11 mouse cellular contexts compared by ENCODE assay signal in the genomic region with DNA sequence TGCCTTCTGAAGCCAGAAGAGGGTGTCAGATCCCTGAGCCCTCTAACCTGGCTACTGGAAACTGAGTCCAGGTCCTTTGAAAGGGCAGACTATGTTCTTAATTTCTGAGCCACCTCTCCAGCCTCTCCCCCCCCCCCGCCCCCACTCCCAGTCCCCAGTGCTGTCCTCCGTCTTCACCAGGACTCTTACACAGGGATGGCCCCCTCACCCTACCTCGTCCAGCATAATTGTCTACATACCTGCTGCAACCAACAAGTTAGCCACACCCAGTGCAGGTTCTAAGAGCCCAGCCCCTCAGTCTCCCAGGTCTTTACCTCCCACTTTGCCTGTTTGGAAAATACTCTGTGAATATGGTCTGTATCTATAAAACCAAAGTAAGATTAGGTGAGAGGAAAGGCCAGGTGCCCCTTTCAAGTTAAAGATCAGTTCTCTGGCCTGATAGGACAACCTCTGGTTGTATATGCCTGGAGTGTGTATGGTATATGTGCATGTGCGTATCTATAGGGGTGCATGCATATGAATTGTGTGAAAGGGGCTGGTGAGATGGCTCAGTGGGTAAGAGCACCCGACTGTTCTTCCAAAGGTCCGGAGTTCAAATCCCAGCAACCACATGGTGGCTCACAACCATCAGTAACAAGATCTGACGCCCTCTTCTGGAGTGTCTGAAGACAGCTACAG. TPM values are rescaled to one million over a fixed set of nuclear protein-coding genes. Genes with fewer than 3 reads are reported as not detected.
DNase-seq lines count a peak whose midpoint lies in the region; ATAC-seq and TF ChIP-seq lines count a peak whose summit lies in the region.
"Had no signal": no experiment of that assay in that cellular context is flagged by ENCODE, and none has a peak within 500 bp of the region (broad histone marks: within the 10 kb centered on the region; RNA-seq: fewer than 3 reads in every experiment).

No protein-coding gene starts in this region.

- no peaks in the 10 kb centered on the region for H3K27me3 ChIP-seq in heart, embryonic 10.5 days (ENCODE audit: insufficient read depth, poor library complexity, severe bottlenecking)
- no peaks in the 10 kb centered on the region for H3K27me3 ChIP-seq in lung, embryonic 14.5 days (ENCODE audit: insufficient read depth, low read length)
- peaks cover 6% of the 10 kb centered on the region for H3K27me3 ChIP-seq in embryonic facial prominence, embryonic 10.5 days (replicated peaks; ENCODE audit: low read depth, poor library complexity, severe bottlenecking)
- no peaks in the 10 kb centered on the region for H3K27me3 ChIP-seq in stomach, embryonic 16.5 days (ENCODE audit: control insufficient read depth, insufficient read depth, low read length)

- 70% methylated on average over 7 of the region's 7 CpGs for WGBS in heart, embryonic 10.5 days
- 61% methylated on average over 7 of the region's 7 CpGs for WGBS in lung, embryonic 14.5 days
- 75% methylated on average over 7 of the region's 7 CpGs for WGBS in embryonic facial prominence, embryonic 10.5 days
- 69% methylated on average over 7 of the region's 7 CpGs for WGBS in stomach, embryonic 16.5 days

- ATAC-seq in lung, embryonic 14.5 days (ENCODE audit: insufficient read depth): no peak
- no peak for ATAC-seq in stomach, embryonic 16.5 days (ENCODE audit: insufficient read depth, low FRiP score)

- H3K9ac ChIP-seq in lung, embryonic 14.5 days: no peak overlapping the region
- no peak overlapping the region for H3K9ac ChIP-seq in stomach, embryonic 16.5 days (ENCODE audit: low read length)

- intact Hi-C loops in left cerebral cortex, postnatal 25 days (cut with DNase I): no loop called here

- H3K4me1 ChIP-seq in heart, embryonic 10.5 days: peaks cover 39% of the 10 kb centered on the region
- peaks cover 5% of the 10 kb centered on the region; the same call in 1 of the 2 replicates for H3K4me1 ChIP-seq in lung, embryonic 14.5 days (ENCODE audit: insufficient read depth)
- H3K4me1 ChIP-seq in embryonic facial prominence, embryonic 10.5 days: peaks cover 54% of the 10 kb centered on the region
- peaks cover 6% of the 10 kb centered on the region; the same call in 1 of the 2 replicates for H3K4me1 ChIP-seq in stomach, embryonic 16.5 days (ENCODE audit: control insufficient read depth, insufficient read depth, low read length)

- H3K36me3 ChIP-seq in heart, embryonic 10.5 days: no peaks in the 10 kb centered on the region
- no peaks in the 10 kb centered on the region for H3K36me3 ChIP-seq in lung, embryonic 14.5 days (ENCODE audit: insufficient read depth)
- no peaks in the 10 kb centered on the region for H3K36me3 ChIP-seq in embryonic facial prominence, embryonic 10.5 days (replicated peaks)
- no peaks in the 10 kb centered on the region for H3K36me3 ChIP-seq in stomach, embryonic 16.5 days (ENCODE audit: control insufficient read depth, insufficient read depth, low read length)

- DNase-seq in heart, embryonic 10.5 days (ENCODE audit: low spot score): no peak
- no peak for DNase-seq in heart, adult 9 months (ENCODE audit: low spot score in 2 of 2)
- no peak for DNase-seq in lung, embryonic 14.5 days
- DNase-seq in lung, adult 18-20 months: no peak
- no peak for DNase-seq in embryonic facial prominence, embryonic 10.5 days (ENCODE audit: low spot score)
- no peak for DNase-seq in left cerebral cortex, postnatal 25 days (ENCODE audit: low spot score in 2 of 2)
- DNase-seq: adrenal gland, postnatal 10 days; cerebellum, postnatal 14 days; gastrocnemius, postnatal 25 days; right cerebral cortex, postnatal 14 days had no signal

- H3K9me3 ChIP-seq in heart, embryonic 10.5 days: no peaks in the 10 kb centered on the region
- no peaks in the 10 kb centered on the region for H3K9me3 ChIP-seq in lung, embryonic 14.5 days (ENCODE audit: low read depth, low read length)
- no peaks in the 10 kb centered on the region for H3K9me3 ChIP-seq in embryonic facial prominence, embryonic 10.5 days
- H3K9me3 ChIP-seq in stomach, embryonic 16.5 days (replicated peaks; ENCODE audit: control insufficient read depth, low read length): no peaks in the 10 kb centered on the region

- no peak for TF ChIP-seq CTCF in lung, embryonic 14.5 days (IDR thresholded peaks at IDR 0.05; ENCODE audit: low read depth)

- H3K27ac ChIP-seq in heart, embryonic 10.5 days: no peak overlapping the region
- H3K27ac ChIP-seq in lung, embryonic 14.5 days (ENCODE audit: low read depth): no peak overlapping the region
- peak overlapping the region; percentile 95; the same call in 1 of the 2 replicates for H3K27ac ChIP-seq in embryonic facial prominence, embryonic 10.5 days (replicated peaks)
- no peak overlapping the region for H3K27ac ChIP-seq in stomach, embryonic 16.5 days (ENCODE audit: low read length)

- 0 out of 2 replicates have a peak overlapping the region, but pooled peaks have one; percentile 70 for H3K4me3 ChIP-seq in heart, embryonic 10.5 days
- H3K4me3 ChIP-seq in lung, embryonic 14.5 days (ENCODE audit: low read depth, low read length): no peak overlapping the region
- peak overlapping the region; percentile 67; the same call in 1 of the 2 replicates for H3K4me3 ChIP-seq in embryonic facial prominence, embryonic 10.5 days
- no peak overlapping the region for H3K4me3 ChIP-seq in stomach, embryonic 16.5 days (replicated peaks; ENCODE audit: low read length)

- peak overlapping the region; percentile 81 for H3K4me2 ChIP-seq in lung, embryonic 14.5 days
- H3K4me2 ChIP-seq in stomach, embryonic 16.5 days (ENCODE audit: low read depth, low read length): 0 out of 2 replicates have a peak overlapping the region, but pooled peaks have one; percentile 34

RNA-seq across cellular contexts. Expression of gene Ier2, which starts 21.9 kb away (rescaled TPM):
- polyA plus RNA-seq in heart, embryonic 10.5 days (2016; fragmentation: Nextera tagmentation; extraction: Ambion mirVana): 71.6 and 103 TPM in 2 replicates
- 81.7 and 83.8 TPM in 2 replicates for polyA plus RNA-seq in lung, embryonic 14.5 days (2014; fragmentation: Nextera tagmentation; extraction: Ambion mirVana)
- polyA plus RNA-seq in embryonic facial prominence, embryonic 10.5 days (2016; fragmentation: Nextera tagmentation; extraction: Ambion mirVana): 140 and 148 TPM in 2 replicates
- polyA plus RNA-seq in stomach, embryonic 16.5 days (2015; fragmentation: Nextera tagmentation; extraction: Ambion mirVana): 62.4 and 69.5 TPM in 2 replicates
- total RNA-seq in left cerebral cortex, postnatal 25 days (2021): 10 to 100 TPM; 10.5 to 18.3 TPM

RNA-seq across cellular contexts. Expression of gene Trmt1, which starts 45.4 kb away (rescaled TPM):
- polyA plus RNA-seq in heart, embryonic 10.5 days (2016; fragmentation: Nextera tagmentation; extraction: Ambion mirVana): 59.8 and 64.6 TPM in 2 replicates
- 66.1 and 68.6 TPM in 2 replicates for polyA plus RNA-seq in lung, embryonic 14.5 days (2014; fragmentation: Nextera tagmentation; extraction: Ambion mirVana)
- 69.1 and 71.2 TPM in 2 replicates for polyA plus RNA-seq in embryonic facial prominence, embryonic 10.5 days (2016; fragmentation: Nextera tagmentation; extraction: Ambion mirVana)
- polyA plus RNA-seq in stomach, embryonic 16.5 days (2015; fragmentation: Nextera tagmentation; extraction: Ambion mirVana): 53.7 and 54.1 TPM in 2 replicates
- total RNA-seq in left cerebral cortex, postnatal 25 days (2021): 10 to 100 TPM; 85.2 to 90.1 TPM

RNA-seq across cellular contexts. Expression of gene Nacc1, which starts 46.9 kb away (rescaled TPM):
- 22.2 and 25.0 TPM in 2 replicates for polyA plus RNA-seq in heart, embryonic 10.5 days (2016; fragmentation: Nextera tagmentation; extraction: Ambion mirVana)
- 29.8 and 33.8 TPM in 2 replicates for polyA plus RNA-seq in lung, embryonic 14.5 days (2014; fragmentation: Nextera tagmentation; extraction: Ambion mirVana)
- 30.4 and 30.8 TPM in 2 replicates for polyA plus RNA-seq in embryonic facial prominence, embryonic 10.5 days (2016; fragmentation: Nextera tagmentation; extraction: Ambion mirVana)
- 14.4 and 14.5 TPM in 2 replicates for polyA plus RNA-seq in stomach, embryonic 16.5 days (2015; fragmentation: Nextera tagmentation; extraction: Ambion mirVana)
- total RNA-seq in left cerebral cortex, postnatal 25 days (2021): 10 to 100 TPM; 97.8 to 97.9 TPM

Comparison
In these comparisons a context has a peak if more than half of its experiments do, and no peak if none do; other contexts are left out.
1. H3K4me3 ChIP-seq: peak in heart, embryonic 10.5 days (single experiment) and embryonic facial prominence, embryonic 10.5 days (single experiment); none in lung, embryonic 14.5 days (single experiment) and stomach, embryonic 16.5 days (single experiment).